ENCODE assay signal across 21 mouse cellular contexts in the genomic region with DNA sequence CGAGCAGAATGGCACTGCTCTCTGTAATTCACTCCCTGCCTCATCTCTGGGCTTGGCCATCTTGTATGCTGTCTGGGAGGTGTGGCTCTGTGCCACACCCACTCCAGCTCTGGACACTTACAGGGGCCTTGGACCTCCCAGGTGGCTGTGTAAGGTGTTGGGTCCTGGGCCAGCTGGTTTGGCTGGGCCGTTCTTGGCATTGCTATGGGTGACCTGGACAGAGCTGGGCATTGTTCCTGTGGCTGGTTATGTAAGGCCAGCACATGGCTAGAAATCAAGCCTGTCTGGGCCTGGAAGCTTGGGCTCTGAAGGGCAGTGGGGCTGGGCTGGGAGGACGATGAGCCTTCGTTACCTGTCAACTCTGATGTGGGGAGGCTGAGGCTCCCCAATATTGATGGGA. TPM values are rescaled to one million over a fixed set of nuclear protein-coding genes. Genes with fewer than 3 reads are reported as not detected.
DNase-seq lines count a peak whose midpoint lies in the region; ATAC-seq and TF ChIP-seq lines count a peak whose summit lies in the region.
"Had no signal": no experiment of that assay in that cellular context is flagged by ENCODE, and none has a peak within 500 bp of the region (broad histone marks: within the 10 kb centered on the region; RNA-seq: fewer than 3 reads in every experiment).

No protein-coding gene starts in this region.

- no peak overlapping the region for H3K27ac ChIP-seq in heart, adult 2 months
- peak overlapping the region; percentile 39 for H3K27ac ChIP-seq in neural tube, embryonic 13.5 days (replicated peaks)
- no peak overlapping the region for H3K27ac ChIP-seq in intestine, postnatal 0 days (ENCODE audit: low read depth, low read length)
- H3K27ac ChIP-seq: forebrain, embryonic 13.5 days; gastrocnemius, adult 2 months; limb, embryonic 12.5 days; neural tube, embryonic 12.5 days had no signal

- no peaks in the 10 kb centered on the region for H3K79me2 ChIP-seq in heart, adult 2 months (replicated peaks; ENCODE audit: control insufficient read depth, insufficient read depth, low read length)

- no peak for ATAC-seq in neural tube, embryonic 13.5 days (ENCODE audit: low read depth)
- ATAC-seq in intestine, postnatal 0 days = no peak
- ATAC-seq: forebrain, embryonic 13.5 days; inflammation-experienced regulatory T-cells, adult 6 months; liver, postnatal 0 days; midbrain, embryonic 16.5 days had no signal

- H3K9me3 ChIP-seq in neural tube, embryonic 13.5 days = no peaks in the 10 kb centered on the region
- H3K9me3 ChIP-seq in intestine, postnatal 0 days (ENCODE audit: control insufficient read depth) = no peaks in the 10 kb centered on the region
- H3K9me3 ChIP-seq: forebrain, embryonic 13.5 days; G1E; neural tube, embryonic 12.5 days had no signal

- peak; percentile 51 to 77 for DNase-seq in heart, adult 2 months
- no peak for DNase-seq in heart, postnatal 4 days
- no peak for DNase-seq in neural tube, embryonic 10.5 days (ENCODE audit: extremely low spot score, low spot score)
- peak; percentile 64 to 70 for DNase-seq in cerebellum, postnatal 10 days
- DNase-seq in right cerebral cortex, adult 18-20 months = no peak
- DNase-seq: adrenal gland, postnatal 25 days; gastrocnemius, adult 2 months; layer of hippocampus, postnatal 36 days; liver, postnatal 0 days; spleen, adult 18-20 months; thymus, postnatal 4 days had no signal

- no peak for TF ChIP-seq EP300 in heart, adult 2 months (IDR thresholded peaks at IDR 0.05; ENCODE audit: insufficient read depth, low read depth, low read length)

- H3K4me2 ChIP-seq in neural tube, embryonic 13.5 days = no peak overlapping the region
- no peak overlapping the region for H3K4me2 ChIP-seq in intestine, postnatal 0 days (replicated peaks; ENCODE audit: low read depth)
- H3K4me2 ChIP-seq: forebrain, embryonic 13.5 days; limb, embryonic 12.5 days; neural tube, embryonic 12.5 days had no signal

- peaks cover 7% of the 10 kb centered on the region for H3K27me3 ChIP-seq in heart, adult 2 months (ENCODE audit: control insufficient read depth, insufficient read depth, low read length)
- H3K27me3 ChIP-seq in neural tube, embryonic 13.5 days = peaks cover 47% of the 10 kb centered on the region
- H3K27me3 ChIP-seq in intestine, postnatal 0 days (replicated peaks; ENCODE audit: control insufficient read depth, insufficient read depth, low read length) = peaks cover 32% of the 10 kb centered on the region

- H3K4me3 ChIP-seq in heart, adult 2 months = no peak overlapping the region
- H3K4me3 ChIP-seq in neural tube, embryonic 13.5 days = no peak overlapping the region
- H3K4me3 ChIP-seq in intestine, postnatal 0 days (ENCODE audit: low read depth, low read length) = no peak overlapping the region
- H3K4me3 ChIP-seq: forebrain, embryonic 13.5 days; gastrocnemius, adult 2 months; limb, embryonic 12.5 days; neural tube, embryonic 12.5 days had no signal

- no peak overlapping the region for H3K9ac ChIP-seq in heart, adult 2 months (ENCODE audit: low read depth, low read length)
- no peak overlapping the region for H3K9ac ChIP-seq in neural tube, embryonic 13.5 days
- no peak overlapping the region for H3K9ac ChIP-seq in intestine, postnatal 0 days (ENCODE audit: low read depth, low read length)
- H3K9ac ChIP-seq: forebrain, embryonic 13.5 days; limb, embryonic 12.5 days; liver, postnatal 0 days; neural tube, embryonic 12.5 days had no signal

- intact Hi-C loops in heart, adult 2 months (cut with DNase I) = no loop called here

- TF ChIP-seq POLR2A in heart, adult 2 months (IDR thresholded peaks at IDR 0.05; ENCODE audit: insufficient read depth, low read depth, low read length) = no peak

- no peak for TF ChIP-seq CTCF in heart, adult 2 months (IDR thresholded peaks at IDR 0.05)
- TF ChIP-seq CTCF in intestine, postnatal 0 days (IDR thresholded peaks at IDR 0.05; ENCODE audit: low read depth) = no peak

- no peaks in the 10 kb centered on the region; the same call in 1 of the 2 replicates for H3K4me1 ChIP-seq in heart, adult 2 months (ENCODE audit: control insufficient read depth, insufficient read depth, low read length)
- H3K4me1 ChIP-seq in neural tube, embryonic 13.5 days (replicated peaks) = peaks cover 35% of the 10 kb centered on the region
- H3K4me1 ChIP-seq in intestine, postnatal 0 days (replicated peaks; ENCODE audit: control insufficient read depth, insufficient read depth, low read length) = no peaks in the 10 kb centered on the region

- WGBS in heart, adult 2 months = 76% methylated on average over 4 of the region's 4 CpGs
- 76% methylated on average over 4 of the region's 4 CpGs for WGBS in neural tube, embryonic 13.5 days
- WGBS in intestine, postnatal 0 days = 74% methylated on average over 4 of the region's 4 CpGs

- H3K36me3 ChIP-seq in heart, adult 2 months (ENCODE audit: control insufficient read depth, insufficient read depth, low read length) = no peaks in the 10 kb centered on the region
- no peaks in the 10 kb centered on the region for H3K36me3 ChIP-seq in neural tube, embryonic 13.5 days
- no peaks in the 10 kb centered on the region for H3K36me3 ChIP-seq in intestine, postnatal 0 days (ENCODE audit: control insufficient read depth, insufficient read depth)
- H3K36me3 ChIP-seq: G1E; limb, embryonic 12.5 days; neural tube, embryonic 12.5 days had no signal

RNA-seq across cellular contexts. Expression of gene Sfrp5, which starts 2.3 kb away (rescaled TPM):
- total RNA-seq in heart, adult 2 months (2021) = 1 to 10 TPM; 4.7 to 5.9 TPM
- polyA plus RNA-seq in heart, adult 2 months (2012; rRNA removed) = 11.6 and 19.0 TPM in 2 replicates
- total RNA-seq in heart, postnatal 4 days (2021) = 1 to 10 TPM in 1 of 2 experiments, under 1 TPM in 1; 0.54 to 1.3 TPM
- polyA plus RNA-seq in neural tube, embryonic 13.5 days (2015; fragmentation: Nextera tagmentation; extraction: Ambion mirVana) = 20.0 and 26.8 TPM in 2 replicates
- 0.27 and 0.58 TPM in 2 replicates for polyA plus RNA-seq in intestine, postnatal 0 days (2015; fragmentation: Nextera tagmentation; extraction: Ambion mirVana)
- total RNA-seq: G1E; megakaryocyte progenitor cell, adult 5-6 weeks had no signal
- polyA plus RNA-seq: C2C12; forebrain, embryonic 13.5 days; G1E; inflammation-experienced regulatory T-cells, adult 6 months; liver, postnatal 0 days had no signal

RNA-seq across cellular contexts. Expression of gene Zfyve27, which starts 40.6 kb away (rescaled TPM):
- 10 to 100 TPM; 20.2 to 20.3 TPM for total RNA-seq in heart, adult 2 months (2021)
- polyA plus RNA-seq in heart, adult 2 months (2012; rRNA removed) = 27.6 and 33.6 TPM in 2 replicates
- 10 to 100 TPM; 28.4 to 32.4 TPM for total RNA-seq in heart, postnatal 4 days (2021)
- 62.0 and 65.1 TPM in 2 replicates for polyA plus RNA-seq in neural tube, embryonic 13.5 days (2015; fragmentation: Nextera tagmentation; extraction: Ambion mirVana)
- polyA plus RNA-seq in intestine, postnatal 0 days (2015; fragmentation: Nextera tagmentation; extraction: Ambion mirVana) = 13.3 and 14.7 TPM in 2 replicates

RNA-seq across cellular contexts. Expression of gene Golga7b, which starts 43.1 kb away (rescaled TPM):
- under 1 TPM; 0.50 to 0.75 TPM for total RNA-seq in heart, adult 2 months (2021)
- 1.0 and 1.1 TPM in 2 replicates for polyA plus RNA-seq in heart, adult 2 months (2012; rRNA removed)
- under 1 TPM; 0.45 to 0.54 TPM for total RNA-seq in heart, postnatal 4 days (2021)
- 42.3 and 48.7 TPM in 2 replicates for polyA plus RNA-seq in neural tube, embryonic 13.5 days (2015; fragmentation: Nextera tagmentation; extraction: Ambion mirVana)
- polyA plus RNA-seq in intestine, postnatal 0 days (2015; fragmentation: Nextera tagmentation; extraction: Ambion mirVana) = 0.73 and 0.86 TPM in 2 replicates
- total RNA-seq: megakaryocyte progenitor cell, adult 5-6 weeks had no signal
- polyA plus RNA-seq: G1E; inflammation-experienced regulatory T-cells, adult 6 months; liver, postnatal 0 days had no signal

RNA-seq across cellular contexts. Expression of gene Marveld1, which starts 57.1 kb away (rescaled TPM):
- 10 to 100 TPM; 21.1 to 21.9 TPM for total RNA-seq in heart, adult 2 months (2021)
- 55.0 and 61.4 TPM in 2 replicates for polyA plus RNA-seq in heart, adult 2 months (2012; rRNA removed)
- total RNA-seq in heart, postnatal 4 days (2021) = 10 to 100 TPM; 37.3 to 40.7 TPM
- 3.2 and 4.1 TPM in 2 replicates for polyA plus RNA-seq in neural tube, embryonic 13.5 days (2015; fragmentation: Nextera tagmentation; extraction: Ambion mirVana)
- 9.0 and 9.6 TPM in 2 replicates for polyA plus RNA-seq in intestine, postnatal 0 days (2015; fragmentation: Nextera tagmentation; extraction: Ambion mirVana)
- polyA plus RNA-seq: G1E had no signal

Comparison
In these comparisons a context has a peak if more than half of its experiments do, and no peak if none do; other contexts are left out.
1. DNase-seq: peak in heart, adult 2 months (2 of 2) and cerebellum, postnatal 10 days (2 of 2); none in heart, postnatal 4 days (single experiment), neural tube, embryonic 10.5 days (single experiment) and right cerebral cortex, adult 18-20 months (single experiment).
2. RNA of gene Golga7b, which starts 43.1 kb away (polyA plus RNA-seq): 42.3 to 48.7 TPM in neural tube, embryonic 13.5 days; 1.0 to 1.1 TPM in heart, adult 2 months and 0.73 to 0.86 TPM in intestine, postnatal 0 days; every median in the first group is over 10 times any median in the second.